Mouse (Mus musculus) forebrain, embryonic 12.5 days (tissue): ENCODE measurements around the gene Lhfp. TPM values are rescaled to one million over a fixed set of nuclear protein-coding genes. Genes with fewer than 3 reads are reported as not detected.
A peak's percentile ranks its signal among the peaks of the same experiment; 100 is the strongest.

Source experiments
- ATAC-seq: fragments of 200-750 bp; cut with Nextera tagmentation; 2 replicates; pipeline ENCODE4 v1.8.0; 2017; ENCODE audit warnings: moderate TSS enrichment; ENCODE audit not compliant: low FRiP score
- H3K27ac ChIP-seq: fragments of 300-500 bp; sonication (generic); 2 replicates; pipeline ENCODE4 v1.5.1; 2016; ENCODE audit warnings: mild to moderate bottlenecking
- H3K27me3 ChIP-seq: fragments of 300-500 bp; sonication (generic); 2 replicates; pipeline ENCODE4 v1.6.1; 2016; ENCODE audit warnings: mild to moderate bottlenecking
- H3K36me3 ChIP-seq: fragments of 300-500 bp; sonication (generic); replicated peaks from 2 replicates; pipeline ENCODE4 v1.6.1; 2016; ENCODE audit warnings: mild to moderate bottlenecking
- H3K4me1 ChIP-seq: fragments of 300-500 bp; sonication (generic); 2 replicates; pipeline ENCODE4 v1.6.1; 2016
- H3K4me2 ChIP-seq: fragments of 300-500 bp; sonication (generic); 2 replicates; pipeline ENCODE4 v1.6.1; 2016; ENCODE audit warnings: mild to moderate bottlenecking, moderate library complexity
- H3K4me3 ChIP-seq: fragments of 300-500 bp; sonication (generic); replicated peaks from 2 replicates; pipeline ENCODE4 v1.5.1; 2016; ENCODE audit warnings: mild to moderate bottlenecking
- H3K9ac ChIP-seq: fragments of 300-500 bp; sonication (generic); 2 replicates; pipeline ENCODE4 v1.6.1; 2016; ENCODE audit warnings: mild to moderate bottlenecking
- H3K9me3 ChIP-seq: fragments of 300-500 bp; sonication (generic); 2 replicates; pipeline ENCODE4 v1.6.1; 2016
- WGBS: fragments of 180-500 bp; shearing (Covaris S2); methylation state at CpG from one replicate; pipeline ENCODE4 v1.1.7; 2016; 5-methylcytosine and 5-hydroxymethylcytosine counted together
- polyA plus RNA-seq: library from polyadenylated mRNA; unstranded; fragments of >200 nt; fragmentation: Nextera tagmentation; extraction: Ambion mirVana; gene quantifications from 2 replicates; pipeline ENCODE4 v1.2.1, GENCODE M21; 2016

Lhfp gene
- polyA plus RNA-seq, 1 experiment from 2014 or later, result 33.4 TPM

GRCm38 (mm10) chr3:53027333-53027732 is 14.0 kb upstream of the Lhfp start:
- Histone ChIP-seq H3K9me3 (no peaks in the 10 kb centered on the region), H3K27me3 (no peaks in the 10 kb centered on the region), H3K4me1 (no peaks in the 10 kb centered on the region), H3K9ac (no peak overlapping the region), H3K4me2 (no peak overlapping the region), H3K4me3 (no peak overlapping the region), H3K27ac (no peak overlapping the region), H3K36me3 (no peaks in the 10 kb centered on the region)
- WGBS, result 88% methylated on average over 4 of the region's 4 CpGs
- no peak for ATAC-seq

DNA sequence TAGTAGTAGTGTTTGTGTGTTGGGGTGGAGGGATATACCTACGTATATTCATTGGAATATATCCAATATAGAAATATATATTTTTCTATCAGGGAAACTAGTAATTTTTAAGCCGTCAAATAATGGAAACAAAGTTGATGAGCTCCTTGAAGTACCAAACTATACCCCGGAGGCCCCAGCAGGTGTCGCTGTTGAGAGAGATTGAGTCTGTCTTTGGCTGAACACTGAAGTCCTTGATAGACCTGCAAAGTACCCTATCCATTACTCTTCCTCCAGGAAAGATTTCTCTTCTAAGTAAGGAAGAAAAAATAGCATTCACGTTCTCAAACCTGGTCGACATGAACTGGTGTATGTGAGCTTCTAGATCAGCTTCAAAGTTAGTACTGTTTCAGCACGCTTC is 12.3 kb upstream of the Lhfp start:
- no peak overlapping the region for H3K4me2 ChIP-seq
- H3K27me3 ChIP-seq, result 0 out of 2 replicates have a peak, but pooled peaks cover 1% of the 10 kb centered on the region
- H3K9me3 ChIP-seq, result no peaks in the 10 kb centered on the region
- no peak for ATAC-seq
- H3K36me3 ChIP-seq, result no peaks in the 10 kb centered on the region
- H3K27ac ChIP-seq, result no peak overlapping the region
- no peaks in the 10 kb centered on the region for H3K4me1 ChIP-seq
- WGBS, result 24% methylated on average over 7 of the region's 7 CpGs
- no peak overlapping the region for H3K4me3 ChIP-seq
- H3K9ac ChIP-seq, result no peak overlapping the region

DNA sequence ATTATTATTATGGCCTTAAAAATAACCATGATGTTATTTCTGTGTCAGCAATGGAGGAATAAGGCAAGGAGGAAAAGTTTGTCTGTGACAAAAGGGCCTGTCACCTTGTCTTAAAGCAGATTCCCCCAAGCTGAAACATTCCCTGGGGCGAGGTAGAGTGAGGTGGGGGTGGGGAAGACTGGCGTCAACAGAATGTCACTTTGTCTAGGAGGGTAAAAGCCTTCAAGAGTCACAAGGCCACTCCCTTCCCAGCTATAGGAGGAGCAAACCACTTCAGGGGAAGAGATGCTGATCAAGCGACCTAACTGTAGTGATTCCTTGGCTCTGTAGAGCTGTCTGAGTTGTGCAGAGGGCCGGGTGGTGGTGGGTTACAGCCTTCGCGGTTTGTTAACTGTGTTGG is 9.7 kb upstream of the Lhfp start:
- WGBS, result 38% methylated on average over 6 of the region's 6 CpGs
- H3K4me3 ChIP-seq, result no peak overlapping the region
- no peak overlapping the region for H3K4me2 ChIP-seq
- H3K4me1 ChIP-seq, result no peaks in the 10 kb centered on the region
- H3K9me3 ChIP-seq, result no peaks in the 10 kb centered on the region
- H3K27me3 ChIP-seq, result 0 out of 2 replicates have a peak, but pooled peaks cover 3% of the 10 kb centered on the region
- no peak overlapping the region for H3K9ac ChIP-seq
- no peak overlapping the region for H3K27ac ChIP-seq
- H3K36me3 ChIP-seq, result no peaks in the 10 kb centered on the region
- ATAC-seq, result no peak

- Histone ChIP-seq H3K4me3 (no peak overlapping the region), H3K4me1 (no peaks in the 10 kb centered on the region), H3K9ac (no peak overlapping the region), H3K36me3 (no peaks in the 10 kb centered on the region), H3K27me3 (0 out of 2 replicates have a peak, but pooled peaks cover 3% of the 10 kb centered on the region), H3K9me3 (no peaks in the 10 kb centered on the region), H3K4me2 (no peak overlapping the region), H3K27ac (no peak overlapping the region)
- 81% methylated on average over 5 of the region's 5 CpGs for WGBS
- ATAC-seq, result no peak
Measured at GRCm38 (mm10) chr3:53032432-53032831, 8.9 kb upstream of the Lhfp start.

DNA sequence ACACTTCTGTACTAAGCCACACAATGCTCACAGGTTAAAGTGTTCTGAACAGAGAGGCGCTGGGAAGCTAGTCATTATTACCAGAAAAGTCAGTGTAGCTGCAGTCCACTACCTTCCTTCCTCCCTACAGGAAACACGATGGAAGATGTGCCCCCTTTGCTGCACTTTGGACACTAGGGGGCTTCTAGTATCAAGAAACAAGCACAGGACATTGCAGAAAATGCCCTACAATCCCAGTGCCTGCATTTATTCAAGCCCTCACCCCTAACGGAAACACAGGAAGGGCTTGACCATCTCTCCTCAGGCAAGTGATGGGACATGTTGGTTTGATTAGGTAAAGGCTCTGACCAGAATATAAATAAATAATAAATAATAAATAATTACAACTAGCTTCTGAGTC is 7.9 kb upstream of the Lhfp start:
- Histone ChIP-seq H3K9ac (no peak overlapping the region), H3K4me2 (no peak overlapping the region), H3K4me1 (no peaks in the 10 kb centered on the region), H3K27me3 (peaks cover 3% of the 10 kb centered on the region; the same call in 1 of the 2 replicates), H3K4me3 (no peak overlapping the region), H3K9me3 (no peaks in the 10 kb centered on the region), H3K36me3 (no peaks in the 10 kb centered on the region), H3K27ac (no peak overlapping the region)
- WGBS, result 23% methylated on average over 3 of the region's 3 CpGs
- ATAC-seq, result no peak

DNA sequence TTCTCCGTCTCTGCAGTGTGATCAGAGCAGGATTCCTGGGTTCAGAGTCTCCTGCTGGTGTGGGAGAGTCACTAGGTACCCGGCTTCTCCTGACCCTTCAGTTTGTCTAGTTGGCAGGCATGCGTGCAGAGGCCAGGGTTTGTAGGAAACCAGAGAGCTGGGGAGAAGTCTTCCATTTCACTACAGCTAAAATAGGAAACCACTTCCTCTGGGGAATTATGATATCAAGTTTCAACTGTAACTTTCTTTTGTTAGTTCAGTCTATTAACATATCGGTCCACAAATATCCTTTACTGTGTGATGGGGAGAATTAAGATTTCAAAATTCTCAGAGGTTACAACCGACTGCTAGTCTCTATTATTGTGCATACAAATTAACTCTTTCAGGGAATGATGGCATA is 5.3 kb upstream of the Lhfp start:
- peaks cover 5% of the 10 kb centered on the region for H3K4me1 ChIP-seq
- no peak overlapping the region for H3K4me3 ChIP-seq
- WGBS, result 85% methylated on average over 5 of the region's 5 CpGs
- no peak overlapping the region for H3K27ac ChIP-seq
- H3K4me2 ChIP-seq, result no peak overlapping the region
- no peaks in the 10 kb centered on the region for H3K36me3 ChIP-seq
- no peaks in the 10 kb centered on the region for H3K9me3 ChIP-seq
- no peak overlapping the region for H3K9ac ChIP-seq
- peaks cover 9% of the 10 kb centered on the region for H3K27me3 ChIP-seq
- no peak for ATAC-seq

GRCm38 (mm10) chr3:53036941-53037340 is 4.4 kb upstream of the Lhfp start:
- WGBS, result 90% methylated on average over 7 of the region's 7 CpGs
- Histone ChIP-seq H3K4me2 (no peak overlapping the region), H3K27ac (no peak overlapping the region), H3K9ac (no peak overlapping the region), H3K4me1 (peaks cover 8% of the 10 kb centered on the region), H3K9me3 (no peaks in the 10 kb centered on the region), H3K4me3 (no peak overlapping the region), H3K36me3 (no peaks in the 10 kb centered on the region), H3K27me3 (peaks cover 9% of the 10 kb centered on the region)
- ATAC-seq, result no peak

DNA sequence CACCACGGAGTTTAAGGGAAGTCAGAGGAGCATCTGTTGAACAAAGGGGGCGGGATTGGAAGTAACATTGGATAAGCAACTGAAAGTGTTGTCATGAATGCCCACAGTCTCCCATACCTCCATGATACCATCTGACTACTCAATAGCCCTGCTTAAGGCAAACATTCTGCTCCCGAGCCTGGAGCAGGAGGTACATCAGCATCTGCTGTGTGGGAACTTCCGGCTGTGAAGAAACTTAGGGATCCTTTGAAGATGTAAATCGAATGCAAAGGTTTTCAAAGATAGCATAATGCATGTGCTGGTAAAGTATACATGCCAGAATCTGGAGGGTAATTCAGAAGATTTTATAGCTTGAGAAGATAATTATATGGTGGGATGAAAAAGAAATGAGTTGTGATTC is 2.4 kb upstream of the Lhfp start:
- H3K4me3 ChIP-seq, result no peak overlapping the region

GRCm38 (mm10) chr3:53039746-53040145 is 1.6 kb upstream of the Lhfp start:
- ATAC-seq, result no peak
- no peaks in the 10 kb centered on the region for H3K9me3 ChIP-seq
- no peaks in the 10 kb centered on the region for H3K36me3 ChIP-seq
- no peak overlapping the region for H3K9ac ChIP-seq
- 87% methylated on average over 8 of the region's 8 CpGs for WGBS
- no peak overlapping the region for H3K4me2 ChIP-seq
- no peak overlapping the region for H3K27ac ChIP-seq
- H3K27me3 ChIP-seq, result peaks cover 15% of the 10 kb centered on the region
- no peak overlapping the region for H3K4me3 ChIP-seq
- H3K4me1 ChIP-seq, result peaks cover 17% of the 10 kb centered on the region

More for the DNA sequence above, 2.4 kb upstream of the Lhfp start:
- H3K4me1 ChIP-seq, result peaks cover 15% of the 10 kb centered on the region
- ATAC-seq, result no peak
- H3K9ac ChIP-seq, result no peak overlapping the region
- no peak overlapping the region for H3K4me2 ChIP-seq
- WGBS, result 73% methylated on average over 5 of the region's 5 CpGs
- peaks cover 17% of the 10 kb centered on the region for H3K27me3 ChIP-seq
- no peaks in the 10 kb centered on the region for H3K9me3 ChIP-seq
- H3K36me3 ChIP-seq, result no peaks in the 10 kb centered on the region
- no peak overlapping the region for H3K27ac ChIP-seq

- ATAC-seq, result peak; percentile 67; the same call in 1 of the 2 replicates
- Histone ChIP-seq H3K9ac (peak overlapping the region; percentile 72), H3K4me1 (peaks cover 17% of the 10 kb centered on the region), H3K27ac (no peak overlapping the region), H3K27me3 (peaks cover 15% of the 10 kb centered on the region), H3K36me3 (no peaks in the 10 kb centered on the region), H3K9me3 (no peaks in the 10 kb centered on the region), H3K4me2 (peak overlapping the region; percentile 85), H3K4me3 (peak overlapping the region; percentile 69)
- WGBS, result 6% methylated on average over 16 of the region's 17 CpGs
Measured at GRCm38 (mm10) chr3:53040593-53041410, 526 bp upstream of the Lhfp start.

GRCm38 (mm10) chr3:53042240-53042567 is 876 bp downstream of the Lhfp start:
- no peak overlapping the region for H3K27ac ChIP-seq
- peaks cover 15% of the 10 kb centered on the region for H3K27me3 ChIP-seq
- H3K9ac ChIP-seq, result peak overlapping the region; percentile 72
- 28% methylated on average over 9 of the region's 9 CpGs for WGBS
- peak overlapping the region; percentile 69 for H3K4me3 ChIP-seq
- H3K36me3 ChIP-seq, result no peaks in the 10 kb centered on the region
- H3K4me1 ChIP-seq, result peaks cover 17% of the 10 kb centered on the region
- H3K4me2 ChIP-seq, result peak overlapping the region; percentile 85
- no peaks in the 10 kb centered on the region for H3K9me3 ChIP-seq
- peak; percentile 42; the same call in 1 of the 2 replicates for ATAC-seq

- Histone ChIP-seq H3K36me3 (no peaks in the 10 kb centered on the region), H3K9me3 (no peaks in the 10 kb centered on the region), H3K4me1 (peaks cover 17% of the 10 kb centered on the region), H3K4me2 (peak overlapping the region; percentile 85; the same call in 1 of the 2 replicates), H3K4me3 (peak overlapping the region; percentile 5; the same call in 1 of the 2 replicates), H3K27ac (no peak overlapping the region), H3K27me3 (peaks cover 15% of the 10 kb centered on the region; the same call in 1 of the 2 replicates), H3K9ac (no peak overlapping the region)
- 93% methylated on average over 13 of the region's 13 CpGs for WGBS
- no peak for ATAC-seq
Measured at GRCm38 (mm10) chr3:53043206-53043780, 2.0 kb downstream of the Lhfp start.

GRCm38 (mm10) chr3:53044238-53044637 is 2.9 kb downstream of the Lhfp start:
- Histone ChIP-seq H3K9ac (no peak overlapping the region), H3K27me3 (peaks cover 15% of the 10 kb centered on the region; the same call in 1 of the 2 replicates), H3K27ac (no peak overlapping the region), H3K4me1 (peaks cover 17% of the 10 kb centered on the region), H3K4me2 (peak overlapping the region; percentile 3), H3K36me3 (no peaks in the 10 kb centered on the region), H3K4me3 (no peak overlapping the region), H3K9me3 (no peaks in the 10 kb centered on the region)
- 81% methylated on average over 7 of the region's 7 CpGs for WGBS
- no peak for ATAC-seq
